Mouse (Mus musculus) B cell, adult 62 days (primary cell): ENCODE measurements around the gene Gm9125. TPM values are rescaled to one million over a fixed set of nuclear protein-coding genes. Genes with fewer than 3 reads are reported as not detected.

Source experiments
- total RNA-seq: library from RNA; stranded (reverse); gene quantifications from 4 replicates; pipeline ENCODE4 v1.2.4, GENCODE M21; 2023

The Gm9125 gene
- not detected in 4 replicates for total RNA-seq

GRCm38 (mm10) chr3:94054785-94055184 is at the start of gene Gm9125:
Gm9125 (minus strand) TSS chr3:94054885.

GRCm38 (mm10) chr3:94072544-94072943 is 17.9 kb upstream of the Gm9125 start, which contains the start of gene Gm10697:
Gm10697 (minus strand) TSS chr3:94072644.

Other genes with a start within 250 kb of the Gm9125 start
- gene Tdpoz3, start 228.9 kb downstream of the Gm9125 start, total RNA-seq: not detected in 4 replicates
- not detected in 4 replicates for gene Gm9117, start 111.3 kb downstream of the Gm9125 start, total RNA-seq
- gene Tdpoz5, start 93.6 kb downstream of the Gm9125 start, total RNA-seq: not detected in 4 replicates
- not detected in 4 replicates for gene Gm10697, start 17.8 kb upstream of the Gm9125 start, total RNA-seq
- not detected in 4 replicates for gene Gm10696, start 123.3 kb upstream of the Gm9125 start, total RNA-seq
- not detected in 4 replicates for gene Gm5286, start 141.8 kb upstream of the Gm9125 start, total RNA-seq
- gene Gm4778, start 209.2 kb upstream of the Gm9125 start, total RNA-seq: not detected in 4 replicates